Mouse (Mus musculus) heart, embryonic 14.5 days (tissue): ENCODE measurements at regions not wholly inside any gene's neighbourhood (a gene's known extent, or its start where the extent isn't known, plus 50 kb on each side); places are given as distances from the start of the nearest gene placed in this dataset.
"Not testable (repeated sequence)": the region's sequence is repeated elsewhere in the genome, so short reads cannot be mapped to it uniquely, and the experiment has no call there.

Source experiments
- ATAC-seq: fragments of 200-750 bp; cut with Nextera tagmentation; 2 replicates; pipeline ENCODE4 v1.8.0; 2017; ENCODE audit warnings: low read depth, moderate TSS enrichment; ENCODE audit not compliant: insufficient number of reproducible peaks, insufficient read depth, low FRiP score
- H3K27ac ChIP-seq, 2 experiments: fragments of 200-500 bp in 1 of 2; fragments of 300-500 bp in 1 of 2; sonication (generic) in 1 of 2; replicated peaks in 1 of 2; 2 replicates each; pipeline ENCODE4 v1.5.1; 2012 to 2014; ENCODE audit warnings: low read depth in 2 of 2, low read length in 2 of 2, control low read depth in 1 of 2, mild to moderate bottlenecking in 1 of 2, mixed read lengths in 1 of 2; ENCODE audit not compliant: control insufficient read depth in 1 of 2, insufficient read depth in 1 of 2
- H3K27me3 ChIP-seq: fragments of 300-500 bp; sonication (generic); 2 replicates; pipeline ENCODE4 v1.6.1; 2014; ENCODE audit warnings: mild to moderate bottlenecking, low read length, control low read depth; ENCODE audit not compliant: control insufficient read depth, insufficient read depth
- H3K36me3 ChIP-seq: fragments of 300-500 bp; sonication (generic); 2 replicates; pipeline ENCODE4 v1.6.1; 2014; ENCODE audit warnings: mild to moderate bottlenecking, control low read depth, low read length, mixed read lengths; ENCODE audit not compliant: control insufficient read depth, insufficient read depth
- H3K4me1 ChIP-seq, 2 experiments: fragments of 200-500 bp in 1 of 2; fragments of 300-500 bp in 1 of 2; sonication (generic) in 1 of 2; 2 replicates each; pipeline ENCODE4 v1.6.1; 2012 to 2014; ENCODE audit warnings: low read length in 2 of 2, control low read depth in 1 of 2, mixed read lengths in 1 of 2; ENCODE audit not compliant: control insufficient read depth in 2 of 2, insufficient read depth in 2 of 2
- H3K4me2 ChIP-seq: fragments of 300-500 bp; sonication (generic); 2 replicates; pipeline ENCODE4 v1.6.1; 2014; ENCODE audit warnings: mild to moderate bottlenecking, low read length
- H3K4me3 ChIP-seq, 2 experiments: fragments of 200-500 bp in 1 of 2; fragments of 300-500 bp in 1 of 2; sonication (generic) in 1 of 2; 2 replicates each; pipeline ENCODE4 v1.5.1; 2012 to 2014; ENCODE audit warnings: low read length in 2 of 2, mild to moderate bottlenecking in 2 of 2, control low read depth in 1 of 2, low read depth in 1 of 2, moderate library complexity in 1 of 2; ENCODE audit not compliant: control insufficient read depth in 1 of 2, insufficient read depth in 1 of 2
- H3K9ac ChIP-seq: fragments of 300-500 bp; sonication (generic); 2 replicates; pipeline ENCODE4 v1.6.1; 2014; ENCODE audit warnings: mild to moderate bottlenecking, low read length
- H3K9me3 ChIP-seq: fragments of 300-500 bp; sonication (generic); 2 replicates; pipeline ENCODE4 v1.6.1; 2016; ENCODE audit warnings: low read length, control low read depth; ENCODE audit not compliant: control insufficient read depth
- WGBS: fragments of 180-500 bp; shearing (Covaris S2); extraction: QIAGEN DNeasy Blood & Tissue Kit; methylation state at CpG from one replicate; pipeline ENCODE4 v1.1.7; 2014; 5-methylcytosine and 5-hydroxymethylcytosine counted together

DNA sequence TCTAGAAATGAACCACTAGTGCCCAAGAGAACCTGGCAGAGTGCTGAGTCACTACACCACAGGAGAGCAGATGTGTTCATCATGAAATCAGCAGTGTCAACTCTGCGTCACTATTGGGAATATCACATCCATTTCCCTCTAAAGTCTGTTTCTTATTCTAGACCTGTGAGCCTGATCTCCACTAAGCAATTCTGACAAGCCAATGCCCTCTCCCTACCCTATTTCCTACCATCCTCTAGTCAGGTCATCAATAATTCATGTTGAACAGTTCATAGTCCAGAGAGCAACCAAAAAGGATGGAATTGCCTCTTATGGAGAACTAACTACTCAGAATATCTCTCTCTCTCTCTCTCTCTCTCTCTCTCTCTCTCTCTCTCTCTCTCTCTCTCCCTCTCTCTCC, 194.0 kb upstream of the Rarb start:
- 95% methylated on average over 1 of the region's 1 CpGs for WGBS
- Histone ChIP-seq H3K4me2 (no peak overlapping the region), H3K9ac (no peak overlapping the region), H3K9me3 (no peaks in the 10 kb centered on the region), H3K4me1 (no peaks in the 10 kb centered on the region), H3K27me3 (no peaks in the 10 kb centered on the region), H3K27ac (no peak overlapping the region), H3K36me3 (no peaks in the 10 kb centered on the region), H3K4me3 (no peak overlapping the region)
- no peak for ATAC-seq

DNA sequence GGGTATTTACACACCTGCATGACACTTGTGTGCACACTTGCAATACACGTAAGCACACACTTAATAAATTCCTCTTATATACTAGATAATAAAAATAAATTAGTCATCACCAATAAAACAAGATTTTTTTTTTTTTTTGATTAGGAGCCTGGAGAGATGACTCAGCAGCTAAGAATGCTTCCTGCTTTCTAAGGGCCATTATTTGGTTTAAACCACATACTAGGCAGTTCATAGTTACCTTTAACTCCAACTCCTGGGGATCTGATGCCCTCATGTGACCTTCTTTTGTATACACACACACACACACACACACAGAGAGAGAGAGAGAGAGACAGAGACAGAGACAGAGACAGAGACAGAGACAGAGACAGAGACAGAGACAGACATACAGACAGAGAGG, 193.2 kb upstream of the Rarb start:
- H3K4me1 ChIP-seq = no peaks in the 10 kb centered on the region
- no peak overlapping the region for H3K4me3 ChIP-seq
- no peak for ATAC-seq
- H3K9me3 ChIP-seq = no peaks in the 10 kb centered on the region
- no peak overlapping the region for H3K9ac ChIP-seq
- no peak overlapping the region for H3K4me2 ChIP-seq
- H3K27me3 ChIP-seq = no peaks in the 10 kb centered on the region
- H3K27ac ChIP-seq = no peak overlapping the region
- H3K36me3 ChIP-seq = no peaks in the 10 kb centered on the region
- WGBS = 74% methylated on average over 1 of the region's 1 CpGs

DNA sequence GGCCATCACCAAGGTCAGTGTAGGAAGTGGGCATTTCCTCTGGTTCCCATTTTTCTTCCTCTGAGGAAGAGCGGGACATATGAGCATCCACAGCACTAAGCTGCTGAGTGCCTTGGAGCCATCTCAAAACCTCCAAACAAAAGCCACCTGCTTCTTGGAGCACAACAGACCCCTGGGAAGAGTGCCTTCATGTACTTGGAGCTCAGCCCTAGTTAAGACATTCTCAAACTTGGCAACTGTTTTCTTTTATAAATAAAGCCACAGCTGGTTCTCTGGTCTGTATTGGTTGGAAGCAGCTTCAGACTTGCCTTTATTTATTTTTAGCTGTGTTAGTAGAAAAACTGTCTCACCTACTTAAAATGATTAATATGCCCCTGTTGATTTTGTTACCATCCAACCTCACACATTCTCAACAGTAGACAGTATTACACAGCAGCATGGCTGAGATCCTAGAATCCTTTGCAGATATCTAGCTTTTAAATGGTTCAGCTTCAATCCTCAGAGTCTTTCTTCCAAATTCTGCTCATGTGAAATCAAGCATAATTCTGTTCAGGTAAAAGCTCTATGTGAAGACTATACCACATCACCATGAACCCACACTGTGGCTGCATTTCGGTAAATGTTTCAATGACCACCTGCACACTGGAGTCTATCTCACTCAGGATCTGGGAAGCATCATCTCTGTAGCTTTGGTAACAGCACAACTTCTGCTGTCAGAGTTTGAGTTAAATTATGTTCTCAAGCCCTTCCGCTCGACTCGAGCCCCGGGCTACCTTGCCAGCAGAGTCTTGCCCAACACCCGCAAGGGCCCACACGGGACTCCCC, 186.4 kb upstream of the Rarb start:
- ATAC-seq = no peak
- no peaks in the 10 kb centered on the region for H3K4me1 ChIP-seq
- H3K9ac ChIP-seq = no peak overlapping the region
- 87% methylated on average over 8 of the region's 8 CpGs for WGBS
- H3K27me3 ChIP-seq = no peaks in the 10 kb centered on the region
- H3K4me2 ChIP-seq = no peak overlapping the region
- H3K9me3 ChIP-seq = no peaks in the 10 kb centered on the region
- no peak overlapping the region for H3K27ac ChIP-seq
- H3K36me3 ChIP-seq = no peaks in the 10 kb centered on the region
- H3K4me3 ChIP-seq = no peak overlapping the region

DNA sequence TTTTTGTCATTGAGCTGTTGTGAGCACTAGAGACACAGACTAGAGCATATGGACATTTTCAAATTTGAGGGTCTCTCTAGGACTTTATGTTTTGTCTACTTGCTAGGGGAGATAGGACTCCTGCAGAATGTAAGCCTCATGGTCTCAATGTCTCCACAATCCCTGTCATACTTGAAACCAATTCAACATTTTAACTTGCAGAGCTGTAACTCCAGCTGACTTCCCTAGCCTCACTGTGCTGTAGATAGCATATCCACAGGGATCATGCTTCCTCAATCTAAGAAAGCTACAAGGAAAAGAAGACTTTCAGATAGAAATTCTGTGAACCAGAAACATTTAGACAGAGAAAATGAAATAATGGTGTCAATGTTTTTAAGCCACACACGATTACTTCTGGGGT, 185.8 kb upstream of the Rarb start:
- Histone ChIP-seq H3K27ac (no peak overlapping the region), H3K9me3 (no peaks in the 10 kb centered on the region), H3K4me2 (no peak overlapping the region), H3K27me3 (no peaks in the 10 kb centered on the region), H3K4me3 (no peak overlapping the region), H3K36me3 (no peaks in the 10 kb centered on the region), H3K4me1 (no peaks in the 10 kb centered on the region), H3K9ac (no peak overlapping the region)
- 76% methylated on average over 1 of the region's 1 CpGs for WGBS
- no peak for ATAC-seq

DNA sequence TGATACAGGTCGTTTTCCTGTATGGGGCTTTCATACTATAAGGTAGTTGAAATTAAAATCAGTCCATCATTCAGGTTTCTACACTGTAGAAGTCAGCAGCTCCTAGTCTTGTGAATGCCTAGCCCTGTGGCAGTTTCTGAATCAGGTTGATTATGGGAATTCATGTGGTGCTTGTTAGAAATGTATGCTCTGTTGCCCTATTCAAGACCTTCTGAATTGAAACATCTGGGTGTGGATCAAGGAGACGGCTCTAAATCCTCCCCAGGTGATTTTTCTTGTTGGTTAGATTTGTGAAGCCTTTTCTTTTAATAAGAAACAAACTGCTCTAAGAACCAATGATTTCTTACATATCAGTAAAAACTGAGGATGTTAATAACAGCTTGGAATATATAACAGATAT, 177.8 kb upstream of the Rarb start:
- no peak overlapping the region for H3K4me3 ChIP-seq
- 71% methylated on average over 2 of the region's 2 CpGs for WGBS
- ATAC-seq = no peak

DNA sequence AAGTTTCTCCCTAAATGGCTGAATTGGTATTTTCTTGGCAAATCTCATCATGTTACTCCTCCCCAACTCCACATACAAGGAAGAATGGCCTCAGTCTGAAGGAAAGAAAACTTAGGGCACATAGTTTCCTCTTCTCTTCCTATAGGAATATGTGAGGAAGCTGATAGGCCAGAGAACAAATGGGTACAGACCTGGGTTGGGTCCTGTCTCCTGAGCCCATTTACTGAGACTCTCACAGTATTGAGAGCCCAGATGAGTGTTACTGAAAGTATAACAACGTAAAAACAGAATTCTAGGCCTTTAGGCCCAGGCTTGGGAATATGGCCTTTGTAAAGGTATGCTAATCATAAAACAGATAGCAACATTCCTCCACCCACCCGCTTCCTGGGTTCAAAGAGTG, 152.0 kb upstream of the Rarb start:
- WGBS = 82% methylated on average over 2 of the region's 2 CpGs
- H3K9me3 ChIP-seq, H3K4me1 ChIP-seq, H3K36me3 ChIP-seq, ATAC-seq, H3K27me3 ChIP-seq, H3K4me2 ChIP-seq, H3K27ac ChIP-seq, H3K4me3 ChIP-seq, H3K9ac ChIP-seq: not testable (repeated sequence)

More for the DNA sequence above, 177.8 kb upstream of the Rarb start:
- no peaks in the 10 kb centered on the region for H3K4me1 ChIP-seq
- H3K36me3 ChIP-seq = no peaks in the 10 kb centered on the region
- no peaks in the 10 kb centered on the region for H3K9me3 ChIP-seq
- no peak overlapping the region for H3K9ac ChIP-seq
- no peak overlapping the region for H3K4me2 ChIP-seq
- no peaks in the 10 kb centered on the region for H3K27me3 ChIP-seq
- H3K27ac ChIP-seq = no peak overlapping the region

DNA sequence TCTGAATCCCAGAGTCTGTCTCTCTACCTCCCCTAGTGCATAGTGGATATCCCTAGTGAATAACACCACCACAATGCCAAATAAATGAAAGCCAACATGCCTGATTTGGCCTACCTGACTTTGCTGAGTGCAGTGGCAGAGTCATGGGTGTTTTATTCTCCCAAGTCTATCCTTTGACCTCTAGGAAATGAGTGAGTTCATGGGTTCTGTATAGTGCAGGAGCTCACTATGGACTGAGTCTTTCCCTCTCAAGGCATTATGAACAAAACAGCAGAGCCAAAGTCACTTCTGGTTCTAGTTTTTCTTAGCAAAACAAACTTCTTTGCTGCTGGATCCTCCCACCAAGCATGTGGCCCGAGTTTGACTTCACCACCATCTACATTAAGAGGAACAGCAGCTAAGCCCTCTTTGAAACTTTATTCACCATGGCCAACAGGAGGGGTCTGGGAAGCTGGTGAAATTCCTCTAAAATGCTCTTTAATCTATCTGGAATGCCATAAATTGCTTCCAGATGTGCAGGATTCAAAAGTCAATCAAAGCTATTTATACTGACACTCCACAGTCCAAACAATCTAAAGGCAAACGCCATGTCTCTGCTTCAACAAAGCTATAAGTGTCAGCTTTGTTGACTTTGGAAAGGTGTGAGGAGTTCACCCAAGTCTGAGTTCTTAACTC, 145.9 kb upstream of the Rarb start:
- Histone ChIP-seq H3K4me2 (no peak overlapping the region), H3K4me3 (no peak overlapping the region), H3K27me3 (no peaks in the 10 kb centered on the region), H3K9ac (no peak overlapping the region), H3K9me3 (no peaks in the 10 kb centered on the region), H3K4me1 (peaks cover 2 to 7% of the 10 kb centered on the region in 2 experiments; a peak in 2 of 4 replicates), H3K36me3 (no peaks in the 10 kb centered on the region), H3K27ac (no peak overlapping the region)
- WGBS = 27% methylated on average over 2 of the region's 2 CpGs
- no peak for ATAC-seq
